Mouse (Mus musculus): ENCODE data around the gene Lrrc8d. TPM values are rescaled to one million over a fixed set of nuclear protein-coding genes. Genes with fewer than 3 reads are reported as not detected.

Gene Lrrc8d
- polyA plus RNA-seq, 1 experiment, result 16.0 TPM

DNA sequence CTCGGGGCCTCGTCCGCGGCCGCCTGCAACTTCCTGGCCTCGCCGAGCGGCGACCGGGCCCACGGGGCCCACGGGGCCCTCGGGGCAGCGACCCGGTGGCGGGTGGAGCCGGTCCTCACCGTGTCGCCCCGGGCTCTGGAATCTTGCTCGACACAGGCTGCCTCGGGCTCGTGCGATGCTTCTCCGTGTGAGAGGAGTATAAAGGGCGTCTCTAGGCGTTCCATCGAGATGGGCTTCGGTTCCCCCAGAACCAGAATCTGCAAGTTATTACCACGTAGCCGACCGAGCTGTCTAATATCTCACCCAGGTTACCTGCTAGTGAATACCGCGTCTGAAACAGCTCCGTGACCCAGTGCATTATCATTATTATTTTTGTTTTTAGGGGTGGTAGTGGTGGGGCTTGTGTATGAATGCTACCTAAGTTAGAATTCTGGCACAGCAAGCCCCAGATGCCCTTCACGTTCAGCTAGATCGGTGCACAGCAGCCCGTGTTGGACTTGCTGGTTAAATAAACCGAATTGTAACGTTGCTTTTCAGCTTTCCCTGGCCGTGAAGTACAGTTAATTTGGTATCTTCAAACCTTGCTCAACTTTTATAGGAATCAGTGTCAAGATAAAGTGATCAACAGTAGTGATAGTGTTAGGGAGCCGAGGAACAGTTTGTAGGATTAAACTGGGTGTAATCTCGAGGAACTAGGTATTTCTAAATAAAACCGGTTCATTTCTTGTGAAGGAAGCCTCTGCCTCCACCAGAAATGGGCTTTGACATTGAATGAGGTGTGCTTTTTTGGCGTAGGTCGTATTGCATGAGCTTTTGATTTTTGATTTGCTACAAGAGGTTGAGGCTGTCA, 177.4 kb downstream of the Lrrc8d start:
- no peak for DNase-seq (ENCODE audit: extremely low spot score in 1 of 2, low spot score in 1 of 2)

Other genes with a start within 250 kb of the Lrrc8d start
- gene Lrrc8c, start 180.6 kb upstream of the Lrrc8d start, polyA plus RNA-seq (2012; rRNA removed), result 8.5 and 9.2 TPM in 2 replicates
- gene Zfp326, start 176.6 kb downstream of the Lrrc8d start, polyA plus RNA-seq (2012; rRNA removed), result 43.5 and 49.7 TPM in 2 replicates

All from frontal cortex, adult 2 months (tissue).